Mouse (Mus musculus) liver, embryonic 14.5 days (tissue): ENCODE results near the gene Iqschfp.

Experiments
- CTCF ChIP-seq: IDR thresholded peaks from 2 replicates; pipeline ENCODE4 v1.5.1; 2016; ENCODE audit warnings: antibody characterized with exemption, low read depth, control low read depth
- EP300 ChIP-seq: IDR thresholded peaks from 2 replicates; pipeline ENCODE4 v1.6.1; 2016; ENCODE audit warnings: antibody characterized with exemption, low read depth

GRCm38 (mm10) chr3:68138833-68139627 is 247.0 kb downstream of the Iqschfp start:
- TF ChIP-seq CTCF (no peak), EP300 (no peak)
